Mouse (Mus musculus) lung, adult 2 months (tissue): Measurements from ENCODE around the gene Lyzl6.

ENCODE experiments used
- CTCF ChIP-seq: fragments of 200-500 bp; IDR thresholded peaks from 2 replicates; pipeline ENCODE4 v1.5.1; 2011; ENCODE audit warnings: mild to moderate bottlenecking, low read length, control low read depth; ENCODE audit not compliant: insufficient read depth
- POLR2A ChIP-seq: fragments of 200-500 bp; IDR thresholded peaks from 2 replicates; pipeline ENCODE4 v1.6.1; 2011; ENCODE audit warnings: low read depth, mild to moderate bottlenecking, control low read depth, low read length, borderline replicate concordance; ENCODE audit errors: extremely low read depth

GRCm38 (mm10) chr11:103636261-103636660, 2.4 kb downstream of the Lyzl6 start:
- TF ChIP-seq POLR2A (no peak), CTCF (no peak)
